Mouse (Mus musculus) neural tube, embryonic 14.5 days (tissue): Measurements from ENCODE around the gene Zfp956. TPM values are rescaled to one million over a fixed set of nuclear protein-coding genes. Genes with fewer than 3 reads are reported as not detected.

Experiments used
- polyA plus RNA-seq: library from polyadenylated mRNA; unstranded; fragments of >200 nt; fragmentation: Nextera tagmentation; extraction: Ambion mirVana; gene quantifications from 2 replicates; pipeline ENCODE4 v1.2.1, GENCODE M21; 2014

The Zfp956 gene
- polyA plus RNA-seq, 1 experiment from 2014 or later = 24.0 TPM

Other genes with a start within 250 kb of the Zfp956 start
- 138 and 165 TPM in 2 replicates for gene Pdia4, start 140.0 kb upstream of the Zfp956 start, polyA plus RNA-seq
- gene Zfp786, start 122.5 kb upstream of the Zfp956 start, polyA plus RNA-seq = 17.7 and 18.4 TPM in 2 replicates
- 20.1 and 23.1 TPM in 2 replicates for gene Zfp398, start 117.7 kb upstream of the Zfp956 start, polyA plus RNA-seq
- gene Zfp282, start 76.2 kb upstream of the Zfp956 start, polyA plus RNA-seq = 15.9 and 18.3 TPM in 2 replicates
- 11.7 and 14.8 TPM in 2 replicates for gene Zfp212, start 32.9 kb upstream of the Zfp956 start, polyA plus RNA-seq
- gene Zfp777, start 95.5 kb downstream of the Zfp956 start, polyA plus RNA-seq = 12.1 and 12.4 TPM in 2 replicates
- 22.9 and 23.9 TPM in 2 replicates for gene Zfp746, start 133.2 kb downstream of the Zfp956 start, polyA plus RNA-seq